Mouse (Mus musculus) embryonic facial prominence, embryonic 11.5 days (tissue): ENCODE data around the gene Stox2. TPM values are rescaled to one million over a fixed set of nuclear protein-coding genes. Genes with fewer than 3 reads are reported as not detected.

Experiments
- ATAC-seq: fragments of 200-750 bp; cut with Nextera tagmentation; replicated peaks from 2 replicates; pipeline ENCODE4 v1.8.0; 2017; ENCODE audit warnings: low read depth; ENCODE audit not compliant: insufficient number of reproducible peaks, low FRiP score, low TSS enrichment
- DNase-seq: peaks from one replicate; pipeline ENCODE4 v3.0.0-alpha.2; 2015; ENCODE audit warnings: low spot score
- H3K27ac ChIP-seq: fragments of 300-500 bp; sonication (generic); replicated peaks from 2 replicates; pipeline ENCODE4 v1.5.1; 2014; ENCODE audit warnings: mild to moderate bottlenecking, low read depth, low read length, control low read depth
- H3K27me3 ChIP-seq: fragments of 300-500 bp; sonication (generic); 2 replicates; pipeline ENCODE4 v1.6.1; 2014; ENCODE audit warnings: mild to moderate bottlenecking, low read length, moderate library complexity, mixed read lengths; ENCODE audit not compliant: control insufficient read depth, insufficient read depth
- H3K36me3 ChIP-seq: fragments of 300-500 bp; sonication (generic); replicated peaks from 2 replicates; pipeline ENCODE4 v1.6.1; 2014; ENCODE audit warnings: low read depth, mild to moderate bottlenecking, low read length, moderate library complexity, mixed read lengths; ENCODE audit not compliant: control insufficient read depth, insufficient read depth
- H3K4me1 ChIP-seq: fragments of 300-500 bp; sonication (generic); 2 replicates; pipeline ENCODE4 v1.6.1; 2014; ENCODE audit warnings: low read length, mixed read lengths; ENCODE audit not compliant: control insufficient read depth, insufficient read depth
- H3K4me2 ChIP-seq: fragments of 300-500 bp; sonication (generic); 2 replicates; pipeline ENCODE4 v1.6.1; 2014; ENCODE audit warnings: low read depth, mild to moderate bottlenecking, control low read depth, low read length, moderate library complexity
- H3K4me3 ChIP-seq: fragments of 300-500 bp; sonication (generic); 2 replicates; pipeline ENCODE4 v1.5.1; 2014; ENCODE audit warnings: low read depth, low read length, control low read depth
- H3K9ac ChIP-seq: fragments of 300-500 bp; sonication (generic); replicated peaks from 2 replicates; pipeline ENCODE4 v1.6.1; 2014; ENCODE audit warnings: mild to moderate bottlenecking, control low read depth, low read length
- H3K9me3 ChIP-seq: fragments of 300-500 bp; sonication (generic); replicated peaks from 2 replicates; pipeline ENCODE4 v1.6.1; 2016; ENCODE audit warnings: mild to moderate bottlenecking, low read length, inconsistent platforms, mixed read lengths; ENCODE audit not compliant: control insufficient read depth
- WGBS: fragments of 180-500 bp; shearing (Covaris S2); extraction: QIAGEN DNeasy Blood & Tissue Kit; methylation state at CpG from one replicate; pipeline ENCODE4 v1.1.7; 2014; 5-methylcytosine and 5-hydroxymethylcytosine counted together
- polyA plus RNA-seq: library from polyadenylated mRNA; unstranded; fragments of >200 nt; fragmentation: Nextera tagmentation; extraction: Ambion mirVana; gene quantifications from 2 replicates; pipeline ENCODE4 v1.2.1, GENCODE M21; 2014

Gene Stox2
- polyA plus RNA-seq, 1 experiment from 2014 or later, result 15.8 TPM

DNA sequence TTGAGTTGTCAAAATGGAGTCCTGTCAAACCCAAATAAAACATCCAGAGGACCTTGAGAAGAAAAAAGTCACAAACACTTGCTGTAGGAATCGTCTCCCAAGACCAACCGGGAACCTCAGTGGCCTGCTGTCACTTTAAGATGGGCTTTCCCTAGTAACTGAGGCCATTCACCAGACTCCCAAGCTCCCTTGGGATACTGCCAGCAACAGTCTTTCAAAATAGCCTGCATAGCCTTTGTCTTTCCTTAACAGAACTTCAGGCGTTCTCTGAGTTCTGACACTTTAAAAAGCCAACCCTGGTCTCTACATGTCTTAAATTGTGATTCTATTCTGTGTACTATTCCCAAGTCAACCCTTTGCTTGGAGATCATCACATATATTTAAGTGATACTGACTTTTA lies 64.9 kb downstream of the Stox2 start:
- Histone ChIP-seq H3K9ac (no peak overlapping the region), H3K4me1 (no peaks in the 10 kb centered on the region), H3K4me3 (no peak overlapping the region), H3K27me3 (no peaks in the 10 kb centered on the region), H3K4me2 (no peak overlapping the region), H3K36me3 (no peaks in the 10 kb centered on the region), H3K27ac (no peak overlapping the region), H3K9me3 (no peaks in the 10 kb centered on the region)
- DNase-seq, result no peak
- no peak for ATAC-seq
- whole genome bisulfite sequencing, result 58% methylated on average over 3 of the region's 3 CpGs

DNA sequence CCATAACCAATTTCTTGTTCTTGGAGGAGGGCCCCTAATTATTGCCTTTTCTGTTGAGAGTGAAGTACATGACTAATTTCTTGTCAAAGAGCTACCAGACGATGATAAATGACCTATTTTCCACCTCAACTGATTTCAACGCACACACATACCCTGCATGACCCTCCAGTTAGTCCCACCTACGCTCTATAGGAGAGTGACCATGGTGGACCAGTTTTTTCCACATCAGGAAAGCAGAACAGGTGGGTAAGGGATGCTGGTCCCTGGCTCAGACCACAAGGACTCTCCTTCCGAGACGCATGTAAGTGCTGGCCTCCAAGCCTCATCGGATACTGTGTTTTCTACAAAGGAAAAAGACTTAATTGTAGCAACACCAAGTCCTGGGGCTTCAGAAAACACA lies 65.4 kb downstream of the Stox2 start:
- Histone ChIP-seq H3K36me3 (no peaks in the 10 kb centered on the region), H3K9me3 (no peaks in the 10 kb centered on the region), H3K4me1 (no peaks in the 10 kb centered on the region), H3K9ac (no peak overlapping the region), H3K4me3 (no peak overlapping the region), H3K27me3 (no peaks in the 10 kb centered on the region), H3K27ac (no peak overlapping the region), H3K4me2 (no peak overlapping the region)
- 74% methylated on average over 6 of the region's 6 CpGs for WGBS
- ATAC-seq (no peak), DNase-seq (no peak)

DNA sequence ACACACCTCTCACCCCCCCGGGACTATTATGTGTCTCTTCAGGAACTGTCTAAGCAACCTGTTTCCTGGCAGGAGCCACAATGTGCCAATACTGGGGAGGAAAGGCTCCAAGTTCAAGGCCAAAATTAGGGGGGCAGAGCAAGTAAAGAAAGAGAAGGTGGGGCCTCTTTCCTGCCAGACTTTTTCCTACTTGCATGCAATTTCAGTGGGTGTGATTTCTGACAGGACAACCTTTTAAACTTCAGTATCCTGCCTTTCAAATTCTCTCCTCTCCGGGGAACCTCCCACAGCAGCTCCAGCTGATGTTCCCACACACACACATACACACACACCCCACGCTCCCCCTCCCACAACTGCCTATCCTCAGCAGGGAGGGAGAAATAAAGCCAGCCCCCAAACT lies 66.1 kb downstream of the Stox2 start:
- no peaks in the 10 kb centered on the region for H3K9me3 ChIP-seq
- no peak overlapping the region for H3K27ac ChIP-seq
- no peaks in the 10 kb centered on the region for H3K4me1 ChIP-seq
- H3K9ac ChIP-seq, result no peak overlapping the region
- ATAC-seq (no peak), DNase-seq (no peak)
- 73% methylated on average over 3 of the region's 3 CpGs for whole genome bisulfite sequencing
- H3K4me3 ChIP-seq, result no peak overlapping the region
- no peaks in the 10 kb centered on the region for H3K36me3 ChIP-seq
- no peak overlapping the region for H3K4me2 ChIP-seq
- H3K27me3 ChIP-seq, result no peaks in the 10 kb centered on the region

DNA sequence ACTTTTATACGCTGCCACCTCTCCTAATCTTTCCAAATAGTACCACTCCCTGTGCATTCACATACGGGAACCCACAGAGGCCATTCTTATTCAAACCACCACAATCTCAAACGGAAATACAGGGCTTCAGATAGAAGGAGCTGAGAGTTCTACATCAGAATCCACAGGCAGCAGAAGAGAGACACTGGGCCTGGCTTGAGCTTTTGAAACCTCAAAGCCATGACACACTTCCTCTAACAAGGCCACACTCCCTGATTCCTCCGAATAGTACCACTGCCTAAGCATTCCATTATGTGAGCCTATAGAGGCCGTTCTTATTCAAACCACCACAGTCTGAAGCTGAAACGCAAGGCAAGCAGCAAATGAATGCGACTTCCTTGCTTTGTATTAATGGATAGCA lies 69.5 kb downstream of the Stox2 start:
- Histone ChIP-seq H3K4me2 (no peak overlapping the region), H3K4me3 (no peak overlapping the region), H3K36me3 (no peaks in the 10 kb centered on the region), H3K27ac (no peak overlapping the region), H3K4me1 (no peaks in the 10 kb centered on the region), H3K9me3 (no peaks in the 10 kb centered on the region), H3K27me3 (no peaks in the 10 kb centered on the region), H3K9ac (no peak overlapping the region)
- 91% methylated on average over 7 of the region's 7 CpGs for WGBS
- ATAC-seq, result no peak
- DNase-seq, result no peak

DNA sequence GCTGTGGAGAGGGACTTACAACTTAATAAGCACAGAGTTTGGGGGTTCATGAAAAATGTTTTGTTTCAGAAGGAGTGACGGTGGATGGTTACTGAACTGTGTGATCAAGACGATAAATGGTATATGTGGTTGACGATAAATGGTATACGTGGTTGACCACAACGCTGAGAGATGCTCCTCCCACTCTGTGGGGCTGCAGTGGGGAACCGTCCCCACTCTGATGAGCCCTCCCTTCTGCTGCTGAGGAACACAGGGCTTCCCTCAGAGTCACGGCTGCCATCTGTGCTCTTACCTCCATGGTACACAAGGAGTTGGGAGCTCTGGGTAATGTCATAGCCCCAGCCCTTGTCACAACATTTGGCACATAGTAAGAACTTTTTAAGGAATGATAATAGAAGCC lies 72.4 kb downstream of the Stox2 start:
- Histone ChIP-seq H3K4me2 (no peak overlapping the region), H3K4me1 (no peaks in the 10 kb centered on the region), H3K9ac (no peak overlapping the region), H3K36me3 (no peaks in the 10 kb centered on the region), H3K4me3 (no peak overlapping the region), H3K27me3 (no peaks in the 10 kb centered on the region), H3K27ac (no peak overlapping the region), H3K9me3 (no peaks in the 10 kb centered on the region)
- DNase-seq (no peak), ATAC-seq (no peak)
- WGBS, result 92% methylated on average over 7 of the region's 7 CpGs

DNA sequence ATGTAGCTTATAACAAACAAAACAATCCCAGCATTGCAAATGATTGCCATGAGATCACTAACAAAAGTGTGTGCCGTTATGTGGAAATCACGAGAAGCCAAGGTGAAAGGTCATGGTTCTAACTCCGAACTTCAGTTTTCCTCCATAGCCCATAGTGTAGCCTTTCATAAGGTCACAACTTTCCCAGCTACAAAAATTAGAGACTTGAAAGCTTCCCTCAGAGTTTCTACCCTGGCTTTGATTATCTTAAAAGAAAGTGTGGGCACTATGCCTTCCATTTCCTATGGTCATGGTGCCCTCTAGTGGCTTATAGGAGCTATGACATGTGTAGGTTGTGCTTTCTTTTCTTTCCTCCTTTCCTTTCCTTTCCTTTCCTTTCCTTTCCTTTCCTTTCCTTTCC lies 74.6 kb downstream of the Stox2 start:
- Histone ChIP-seq H3K27me3 (no peaks in the 10 kb centered on the region), H3K9ac (no peak overlapping the region), H3K4me1 (no peaks in the 10 kb centered on the region), H3K27ac (no peak overlapping the region; the same call in 1 of the 2 replicates), H3K4me3 (no peak overlapping the region), H3K4me2 (no peak overlapping the region), H3K36me3 (no peaks in the 10 kb centered on the region), H3K9me3 (no peaks in the 10 kb centered on the region)
- ATAC-seq, result no peak
- DNase-seq, result peak; percentile 75
- 27% methylated on average over 3 of the region's 3 CpGs for WGBS

DNA sequence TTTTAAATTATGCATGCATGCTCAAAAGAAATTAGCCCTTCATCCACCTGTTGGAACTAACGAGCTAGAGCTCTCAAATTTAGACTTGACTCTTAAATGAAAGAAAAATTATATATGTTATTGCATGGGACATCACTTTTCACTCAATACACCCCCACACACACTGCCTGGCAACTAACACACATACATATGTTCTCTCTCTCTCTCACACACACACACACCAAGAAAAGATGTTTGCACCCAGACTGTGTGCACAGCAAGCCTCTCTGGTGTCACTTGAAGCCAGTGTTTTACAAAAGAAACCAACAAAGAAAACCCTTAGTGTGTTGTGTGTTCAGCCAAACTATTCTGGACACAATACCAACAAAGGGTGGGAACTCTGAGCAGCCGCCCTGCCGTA lies 75.1 kb downstream of the Stox2 start:
- no peaks in the 10 kb centered on the region for H3K36me3 ChIP-seq
- no peak overlapping the region for H3K9ac ChIP-seq
- H3K9me3 ChIP-seq, result no peaks in the 10 kb centered on the region
- H3K4me3 ChIP-seq, result no peak overlapping the region
- WGBS, result 64% methylated on average over 3 of the region's 3 CpGs
- no peaks in the 10 kb centered on the region for H3K4me1 ChIP-seq
- DNase-seq, result no peak
- no peak overlapping the region for H3K4me2 ChIP-seq
- H3K27ac ChIP-seq, result no peak overlapping the region; the same call in 1 of the 2 replicates
- no peaks in the 10 kb centered on the region for H3K27me3 ChIP-seq
- ATAC-seq, result 0 out of 2 replicates have a peak, but pooled peaks have one; percentile 30

DNA sequence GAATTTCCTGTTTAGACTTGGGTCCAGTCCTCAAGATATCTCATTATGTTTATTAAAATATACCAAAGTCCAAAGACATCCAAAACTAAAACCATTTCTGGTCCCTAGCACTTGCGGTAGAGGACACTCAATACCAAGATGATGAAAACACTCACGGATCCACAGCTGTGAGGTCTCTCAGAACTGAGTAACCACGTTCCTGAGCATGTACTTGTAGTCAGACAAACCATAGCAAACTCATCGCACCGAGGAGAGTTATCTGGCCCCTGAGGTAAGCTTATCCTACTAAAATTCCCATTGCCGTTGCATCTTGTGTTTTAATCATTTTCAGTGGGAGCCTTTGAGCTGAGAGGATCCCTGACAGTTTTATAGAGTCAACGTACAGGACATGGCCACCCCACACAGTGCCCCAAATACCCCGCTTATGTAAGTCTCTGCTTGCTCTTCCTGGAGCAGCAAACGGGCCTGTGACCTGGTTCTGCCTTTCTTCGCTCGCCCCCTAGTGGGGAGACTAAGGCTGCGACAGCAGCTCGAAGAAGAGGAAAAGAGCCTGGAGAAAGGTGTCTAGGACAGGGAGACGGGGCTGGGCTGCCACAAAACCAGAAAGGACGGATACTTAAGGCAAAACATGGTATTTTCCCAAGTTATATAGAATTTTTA lies 75.6 kb downstream of the Stox2 start:
- 35% methylated on average over 15 of the region's 15 CpGs for WGBS
- no peaks in the 10 kb centered on the region for H3K9me3 ChIP-seq
- H3K27me3 ChIP-seq, result no peaks in the 10 kb centered on the region
- H3K36me3 ChIP-seq, result no peaks in the 10 kb centered on the region
- H3K4me2 ChIP-seq, result no peak overlapping the region
- peak; percentile 89 for DNase-seq
- no peak overlapping the region for H3K4me3 ChIP-seq
- ATAC-seq, result peak; percentile 75; the same call in 1 of the 2 replicates
- H3K9ac ChIP-seq, result no peak overlapping the region
- H3K27ac ChIP-seq, result no peak overlapping the region
- H3K4me1 ChIP-seq, result no peaks in the 10 kb centered on the region
